Mouse (Mus musculus): ENCODE measurements around the gene Ndufa11. TPM values are rescaled to one million over a fixed set of nuclear protein-coding genes. Genes with fewer than 3 reads are reported as not detected.
A peak's percentile ranks its signal among the peaks of the same experiment; 100 is the strongest.

The Ndufa11 gene
- total RNA-seq, 2 experiments from 2014 or later: 54.2 to 90.1 TPM

GRCm38 (mm10) chr17:56756703-56757399 lies 39.3 kb downstream of the Ndufa11 start:
- ATAC-seq (replicated peaks; ENCODE audit: low FRiP score, poor library complexity, severe bottlenecking): no peak

DNA sequence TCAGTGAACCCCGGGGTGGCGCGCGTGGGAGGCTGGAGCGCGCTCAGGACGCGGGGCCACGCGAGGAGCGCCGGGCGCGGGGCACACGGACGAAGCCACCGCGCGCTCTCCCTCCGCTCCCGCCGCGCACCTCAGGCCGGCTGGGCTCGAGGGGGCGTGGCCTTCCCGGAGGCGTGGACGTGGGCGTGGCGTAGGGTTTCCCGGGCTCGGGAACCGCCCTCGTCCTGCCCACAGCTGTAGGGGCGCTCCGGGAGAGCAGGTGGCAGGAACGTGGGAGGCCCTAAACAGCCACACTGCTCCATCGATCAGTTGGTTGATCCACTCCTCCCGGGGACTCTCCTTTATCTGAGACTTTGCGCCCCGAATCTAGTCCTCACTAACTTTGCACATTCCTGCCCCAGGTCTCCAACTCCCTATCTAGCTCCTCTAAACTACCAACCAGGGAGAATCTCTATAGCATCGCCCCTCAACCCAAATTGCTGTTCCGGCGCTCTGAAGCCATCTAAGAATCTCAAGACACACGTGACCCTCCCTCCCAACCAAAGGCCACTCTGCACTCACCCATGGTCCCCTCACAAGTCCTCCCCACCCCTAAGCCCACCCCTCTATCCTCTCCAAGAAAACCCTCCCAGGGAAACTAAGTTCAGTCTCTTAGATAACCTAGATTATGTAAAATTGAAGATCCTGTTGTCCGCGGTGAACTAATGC lies 40.0 kb downstream of the Ndufa11 start, which contains the start of gene Nrtn:
Nrtn (minus strand) TSS at position 115 of the 708 bp plus-strand sequence.
- peak; percentile 75 for ATAC-seq (replicated peaks; ENCODE audit: low FRiP score, poor library complexity, severe bottlenecking)

DNA sequence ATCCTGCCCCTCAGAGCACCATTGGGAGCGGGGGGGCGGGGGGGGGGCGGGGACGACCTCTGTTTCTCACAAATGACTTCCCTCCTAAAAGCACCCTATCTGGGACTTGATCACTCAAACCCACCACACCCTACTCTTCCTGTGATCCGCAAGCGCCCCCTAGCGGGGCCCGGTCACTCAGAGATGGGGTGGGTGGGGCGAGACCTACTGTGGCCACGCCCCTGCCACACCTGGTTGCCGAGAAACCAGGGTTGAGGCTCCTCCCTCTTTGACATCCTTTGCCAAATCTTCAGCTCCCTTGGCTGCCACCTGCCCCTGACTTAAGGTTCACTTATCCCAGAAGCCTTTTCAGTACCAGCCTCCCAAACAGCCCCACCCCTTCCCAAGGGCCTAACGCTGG lies 40.6 kb downstream of the Ndufa11 start:
- ATAC-seq (replicated peaks; ENCODE audit: low FRiP score, poor library complexity, severe bottlenecking): 0 out of 2 replicates have a peak, but pooled peaks have one; percentile 7

- ATAC-seq (replicated peaks; ENCODE audit: low FRiP score, poor library complexity, severe bottlenecking): no peak
These were observed 41.7 kb downstream of the Ndufa11 start for GRCm38 (mm10) chr17:56759261-56759660.

DNA sequence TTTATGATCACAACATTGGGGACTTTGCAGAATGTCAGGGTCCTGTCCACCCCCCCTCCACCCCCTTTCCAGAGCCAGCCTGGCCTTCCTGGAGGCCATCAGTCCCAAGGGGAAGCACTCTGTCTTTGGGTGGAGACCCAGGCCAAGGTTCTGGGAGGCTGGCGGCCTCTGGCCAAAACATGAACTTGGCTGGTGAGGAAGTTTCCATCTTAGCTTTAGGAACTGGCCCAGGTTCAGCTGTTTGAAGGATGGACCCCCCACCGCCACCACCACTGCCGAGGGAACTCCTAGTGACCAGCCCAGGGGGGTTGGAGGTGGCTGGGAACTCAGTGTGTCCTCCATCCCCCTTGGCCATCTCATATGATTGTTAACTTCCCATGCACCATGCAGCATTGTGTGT lies 43.5 kb downstream of the Ndufa11 start:
- no peak for ATAC-seq (replicated peaks; ENCODE audit: low FRiP score, poor library complexity, severe bottlenecking)

- peak; percentile 62 for ATAC-seq (replicated peaks; ENCODE audit: low FRiP score, poor library complexity, severe bottlenecking)
These were observed 44.4 kb downstream of the Ndufa11 start for GRCm38 (mm10) chr17:56761991-56762410.

- peak; percentile 37 for ATAC-seq (replicated peaks; ENCODE audit: low FRiP score, poor library complexity, severe bottlenecking)
These were observed 45.5 kb downstream of the Ndufa11 start for GRCm38 (mm10) chr17:56762769-56763731.

DNA sequence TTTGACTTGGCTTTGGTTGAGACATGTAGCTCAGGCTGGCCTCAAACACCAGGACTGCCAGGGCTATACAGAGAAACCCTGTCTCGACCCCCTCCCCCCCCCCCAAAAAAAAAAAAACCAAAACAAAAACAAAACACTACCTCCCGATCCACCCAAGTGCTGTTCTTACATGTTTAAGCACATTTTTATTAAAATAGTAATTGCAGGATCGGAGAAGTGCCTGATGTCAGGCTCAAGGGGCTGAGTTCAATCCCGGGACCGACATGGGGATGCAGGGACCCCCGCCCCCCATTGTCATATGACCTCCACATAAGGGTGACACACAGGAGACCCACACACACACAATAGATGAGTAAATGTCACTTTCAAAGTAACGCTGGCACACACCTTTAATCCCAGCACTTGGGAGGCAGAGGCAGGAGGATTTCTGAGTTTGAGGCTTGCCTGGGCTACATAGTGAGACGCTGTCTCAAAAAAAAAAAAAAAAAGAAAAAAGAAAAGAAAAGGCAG lies 46.2 kb downstream of the Ndufa11 start:
- no peak for ATAC-seq (replicated peaks; ENCODE audit: low FRiP score, poor library complexity, severe bottlenecking)

GRCm38 (mm10) chr17:56764474-56765354 lies 47.1 kb downstream of the Ndufa11 start, which contains the start of gene Dus3l:
TSS of gene Dus3l (plus strand) at chr17:56764757.
- ATAC-seq (replicated peaks; ENCODE audit: low FRiP score, poor library complexity, severe bottlenecking): peak; percentile 77

- ATAC-seq (replicated peaks; ENCODE audit: low FRiP score, poor library complexity, severe bottlenecking): no peak
These were observed 47.9 kb downstream of the Ndufa11 start for GRCm38 (mm10) chr17:56765431-56765830.

- no peak for ATAC-seq (replicated peaks; ENCODE audit: low FRiP score, poor library complexity, severe bottlenecking)
These were observed 49.3 kb downstream of the Ndufa11 start for GRCm38 (mm10) chr17:56766631-56767405.

DNA sequence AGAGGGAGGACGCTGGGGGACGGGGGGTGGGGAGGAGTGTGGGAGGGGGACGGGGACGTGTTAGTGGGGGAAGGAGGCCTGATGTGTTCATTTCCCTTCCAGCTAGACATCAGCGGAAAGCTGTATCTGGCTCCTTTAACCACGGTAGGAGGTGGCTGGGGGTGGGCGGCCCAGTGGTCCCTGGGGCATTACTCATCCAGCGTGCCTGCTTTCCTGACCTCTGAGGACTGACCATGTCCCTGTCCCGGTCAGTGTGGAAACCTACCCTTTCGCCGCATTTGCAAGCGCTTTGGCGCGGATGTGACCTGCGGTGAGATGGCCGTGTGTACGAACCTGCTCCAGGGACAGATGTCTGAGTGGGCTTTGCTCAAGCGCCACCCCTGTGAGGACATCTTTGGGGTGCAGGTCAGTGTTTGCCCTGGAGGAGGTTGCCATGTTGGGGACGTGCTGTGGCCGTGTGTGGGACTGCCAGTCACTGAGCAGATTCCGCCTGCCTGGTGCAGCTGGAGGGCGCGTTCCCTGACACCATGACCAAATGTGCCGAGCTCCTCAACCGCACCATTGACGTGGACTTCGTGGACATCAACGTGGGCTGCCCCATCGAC lies 50.1 kb downstream of the Ndufa11 start:
- no peak for ATAC-seq (replicated peaks; ENCODE audit: low FRiP score, poor library complexity, severe bottlenecking)

DNA sequence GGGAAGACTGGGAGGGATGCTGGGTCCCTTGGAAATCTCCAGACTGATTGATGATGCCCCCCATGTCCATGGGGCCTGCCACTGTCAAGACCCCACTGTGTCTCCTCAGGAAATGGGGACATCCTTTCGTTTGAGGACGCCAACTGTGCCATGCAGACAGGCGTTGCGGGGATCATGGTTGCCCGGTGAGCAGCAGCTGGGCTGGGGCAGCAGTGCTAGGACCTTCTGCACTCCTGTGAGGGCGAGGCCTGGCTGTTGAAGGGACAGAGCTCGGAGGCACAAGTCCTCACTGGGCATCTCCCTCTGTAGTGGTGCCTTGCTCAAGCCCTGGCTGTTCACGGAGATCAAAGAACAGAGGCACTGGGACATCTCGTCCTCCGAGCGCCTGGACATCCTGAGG lies 51.4 kb downstream of the Ndufa11 start:
- ATAC-seq (replicated peaks; ENCODE audit: low FRiP score, poor library complexity, severe bottlenecking): no peak

GRCm38 (mm10) chr17:56769950-56770349 lies 52.4 kb downstream of the Ndufa11 start, which contains the start of gene Prr22:
TSS of gene Prr22 (plus strand) at chr17:56770250.
- ATAC-seq (replicated peaks; ENCODE audit: low FRiP score, poor library complexity, severe bottlenecking): no peak

All from erythroid progenitor cell, adult 5-6 weeks (primary cell).